Mouse (Mus musculus) stomach, postnatal 0 days (tissue): ENCODE results near the gene Znrf3.

Source experiments
- CTCF ChIP-seq: IDR thresholded peaks from 2 replicates; pipeline ENCODE4 v1.5.1; 2016; ENCODE audit warnings: antibody characterized with exemption, low read depth, mild to moderate bottlenecking, moderate library complexity
- EP300 ChIP-seq: optimal IDR thresholded peaks from 2 replicates; pipeline ENCODE3; 2016; ENCODE audit warnings: antibody characterized with exemption

DNA sequence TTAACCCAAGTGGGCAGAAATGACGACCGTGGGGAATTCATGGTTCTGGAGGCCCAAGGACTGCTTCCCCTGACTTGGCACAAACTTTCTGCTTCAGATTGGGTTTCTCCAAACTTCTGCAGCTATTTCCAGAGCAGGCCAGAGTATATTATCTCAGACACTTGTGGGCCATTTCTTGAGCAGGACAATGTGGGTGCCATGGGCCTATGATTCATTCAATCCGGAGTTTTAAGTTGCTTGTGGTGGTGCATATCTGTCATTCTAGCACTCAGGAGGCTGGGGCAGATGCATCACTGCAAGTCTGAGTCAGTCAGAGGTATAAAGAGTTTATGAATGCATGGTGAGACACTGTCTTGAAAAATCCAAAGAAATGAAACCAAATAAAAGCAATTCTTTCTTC, 149.8 kb downstream of the Znrf3 start:
- TF ChIP-seq CTCF = no peak
- TF ChIP-seq EP300 = no peak
